Mouse (Mus musculus) liver, adult 2 months (tissue): ENCODE measurements around the gene Arhgap45. TPM values are rescaled to one million over a fixed set of nuclear protein-coding genes. Genes with fewer than 3 reads are reported as not detected.

Experiments
- DNase-seq: peaks from one replicate; pipeline ENCODE4 v3.0.0-alpha.2; 2011; ENCODE audit warnings: low read depth, low spot score; ENCODE audit errors: extremely low read depth
- H3K27ac ChIP-seq: fragments of 200-500 bp; replicated peaks from 2 replicates; pipeline ENCODE4 v1.5.1; 2012; ENCODE audit warnings: low read depth, mild to moderate bottlenecking, control low read depth, inconsistent platforms, low read length; ENCODE audit not compliant: insufficient read depth
- H3K27me3 ChIP-seq: fragments of 200-500 bp; 2 replicates; pipeline ENCODE4 v1.6.1; 2012; ENCODE audit warnings: mild to moderate bottlenecking, moderate library complexity, low read length, inconsistent platforms; ENCODE audit not compliant: control insufficient read depth, insufficient read depth
- H3K36me3 ChIP-seq: fragments of 200-500 bp; 2 replicates; pipeline ENCODE4 v1.6.1; 2012; ENCODE audit warnings: low read length, inconsistent platforms; ENCODE audit not compliant: control insufficient read depth, insufficient read depth
- H3K4me1 ChIP-seq: fragments of 200-500 bp; 2 replicates; pipeline ENCODE4 v1.6.1; 2011; ENCODE audit warnings: low read length; ENCODE audit not compliant: control insufficient read depth, insufficient read depth
- H3K4me3 ChIP-seq: fragments of 200-500 bp; 2 replicates; pipeline ENCODE4 v1.5.1; 2011; ENCODE audit warnings: low read depth, mild to moderate bottlenecking, control low read depth, low read length, moderate library complexity; ENCODE audit not compliant: insufficient read depth
- H3K79me2 ChIP-seq: fragments of 200-500 bp; 2 replicates; pipeline ENCODE4 v1.6.1; 2012; ENCODE audit warnings: inconsistent platforms, mild to moderate bottlenecking, low read length, moderate library complexity; ENCODE audit not compliant: control insufficient read depth, insufficient read depth
- H3K9ac ChIP-seq: fragments of 200-500 bp; 2 replicates; pipeline ENCODE4 v1.6.1; 2012; ENCODE audit warnings: low read depth, mild to moderate bottlenecking, control low read depth, inconsistent platforms, low read length
- CTCF ChIP-seq: fragments of 200-500 bp; IDR thresholded peaks from 2 replicates; pipeline ENCODE4 v1.5.1; 2011; ENCODE audit warnings: low read depth, low read length, control low read depth
- POLR2A ChIP-seq: fragments of 200-500 bp; IDR thresholded peaks from 2 replicates; pipeline ENCODE4 v1.6.1; 2011; ENCODE audit warnings: low read length, control low read depth; ENCODE audit not compliant: insufficient read depth; ENCODE audit errors: extremely low read depth
- WGBS: fragments of 180-500 bp; shearing (Covaris S2); methylation state at CpG from one replicate; pipeline ENCODE4 v1.1.7; 2018; 5-methylcytosine and 5-hydroxymethylcytosine counted together
- polyA plus RNA-seq: library from polyadenylated mRNA; depleted of rRNA; stranded (reverse); fragments of >200 nt; gene quantifications from 2 replicates; pipeline ENCODE4 v1.2.3, GENCODE M21; 2012
- total RNA-seq: library from RNA; depleted of rRNA; stranded (reverse); fragments of >200 nt; gene quantifications from 2 replicates; pipeline ENCODE4 v1.2.3, GENCODE M21; 2014

The Arhgap45 gene
- total and polyA plus RNA-seq, 2 experiments = 4.5 to 10.9 TPM

DNA sequence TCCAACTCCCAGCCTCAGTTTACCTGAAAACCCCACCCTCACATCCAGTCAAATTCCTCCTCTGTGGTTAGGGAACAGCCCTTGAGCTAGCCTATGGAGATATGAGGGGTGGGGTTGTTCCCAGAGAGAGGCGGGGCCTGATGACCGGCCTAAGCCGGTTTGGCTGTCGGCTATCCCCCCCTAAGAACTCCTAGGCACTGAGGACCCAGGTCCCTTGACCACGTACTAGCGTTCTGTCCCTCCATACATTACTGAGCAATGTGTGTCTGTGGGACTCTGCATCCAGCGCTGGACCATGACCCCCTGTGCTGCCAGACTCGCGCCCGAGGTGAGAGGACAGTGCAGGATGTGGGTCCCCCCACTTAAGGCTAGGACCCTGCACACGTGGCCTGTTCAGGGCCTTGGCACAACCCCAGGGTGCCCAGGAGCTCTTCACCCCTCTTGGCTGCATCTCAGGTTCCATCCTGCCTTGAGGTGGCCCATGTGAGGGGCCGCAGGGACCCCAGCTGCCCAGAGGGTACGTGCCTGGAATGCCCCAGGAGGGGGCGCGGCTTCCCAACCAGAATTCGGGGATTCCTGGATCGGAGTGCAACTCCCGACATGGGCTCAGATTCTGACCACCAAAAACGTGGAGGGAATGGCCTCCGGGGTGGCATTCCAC, 3.1 kb downstream of the Arhgap45 start:
- H3K4me3 ChIP-seq = peak overlapping the region; percentile 14; the same call in 1 of the 2 replicates
- DNase-seq = no peak

DNA sequence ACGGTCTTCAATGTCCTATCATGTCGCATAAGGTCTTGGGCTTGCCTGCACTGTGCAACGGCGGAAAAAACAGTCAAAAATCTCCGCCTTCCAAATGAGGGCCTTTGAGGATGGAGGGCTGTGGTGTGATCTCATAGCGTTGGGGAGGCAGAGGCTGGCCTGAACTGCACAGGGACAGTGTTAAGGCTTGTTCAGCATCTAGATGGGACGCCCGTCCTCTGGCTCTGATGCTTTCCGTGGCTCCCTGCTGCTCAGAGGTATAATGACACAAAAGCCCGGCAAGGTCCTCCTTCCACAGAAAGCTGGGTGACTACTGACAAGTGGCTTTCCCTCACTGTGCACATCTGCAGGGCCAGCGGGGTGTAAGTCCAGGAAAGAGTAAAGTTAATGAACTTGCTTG, 3.7 kb downstream of the Arhgap45 start:
- Histone ChIP-seq H3K4me3 (no peak overlapping the region), H3K79me2 (no peaks in the 10 kb centered on the region), H3K27ac (no peak overlapping the region), H3K4me1 (no peaks in the 10 kb centered on the region), H3K9ac (no peak overlapping the region), H3K36me3 (no peaks in the 10 kb centered on the region), H3K27me3 (no peaks in the 10 kb centered on the region)
- no peak for DNase-seq
- TF ChIP-seq POLR2A (no peak), CTCF (no peak)
- 61% methylated on average over 11 of the region's 11 CpGs for WGBS

More for the DNA sequence above, 3.1 kb downstream of the Arhgap45 start:
- Histone ChIP-seq H3K36me3 (no peaks in the 10 kb centered on the region), H3K27me3 (no peaks in the 10 kb centered on the region), H3K9ac (0 out of 2 replicates have a peak overlapping the region, but pooled peaks have one; percentile 26), H3K27ac (peak overlapping the region; percentile 39), H3K79me2 (no peaks in the 10 kb centered on the region), H3K4me1 (no peaks in the 10 kb centered on the region)
- TF ChIP-seq CTCF = no peak
- no peak for TF ChIP-seq POLR2A
- 26% methylated on average over 20 of the region's 20 CpGs for WGBS

DNA sequence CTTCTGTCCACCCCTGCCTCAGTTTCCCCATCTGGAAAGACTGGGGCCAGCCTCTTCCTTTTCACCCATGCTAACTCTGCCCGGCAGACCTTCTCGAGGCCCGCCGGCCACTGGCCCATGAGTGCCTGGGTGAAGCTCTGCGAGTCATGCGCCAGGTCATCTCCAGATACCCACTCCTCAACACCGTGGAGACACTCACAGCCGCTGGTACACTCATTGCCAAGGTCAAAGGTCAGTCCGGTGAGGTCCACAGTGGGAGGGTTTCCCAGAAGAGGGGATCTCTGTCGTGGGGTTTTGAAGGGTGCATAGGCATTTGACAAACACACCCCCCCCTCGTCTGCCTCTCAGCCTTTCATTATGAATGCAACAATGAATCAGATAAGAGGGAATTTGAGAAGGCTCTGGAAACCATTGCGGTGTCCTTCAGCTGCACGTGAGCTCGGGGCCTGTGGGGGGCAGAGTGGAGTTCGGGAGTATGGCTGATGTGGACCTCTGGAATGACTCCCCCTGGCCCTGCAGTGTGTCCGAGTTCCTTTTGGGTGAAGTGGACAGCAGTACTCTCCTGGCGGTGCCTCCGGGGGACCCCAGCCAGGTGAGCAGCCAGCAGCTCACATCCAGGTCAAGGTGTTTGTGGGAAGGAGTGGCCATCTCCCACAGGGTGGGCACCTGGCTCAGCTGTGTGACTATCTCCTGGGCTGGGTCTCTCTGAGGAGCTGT, 4.3 kb downstream of the Arhgap45 start:
- H3K36me3 ChIP-seq = no peaks in the 10 kb centered on the region
- 77% methylated on average over 18 of the region's 18 CpGs for WGBS
- H3K79me2 ChIP-seq = no peaks in the 10 kb centered on the region
- no peak overlapping the region for H3K9ac ChIP-seq
- no peak for DNase-seq
- no peak overlapping the region for H3K4me3 ChIP-seq
- TF ChIP-seq CTCF (0 out of 2 replicates have a peak, but pooled peaks have one; percentile 12), POLR2A (no peak)
- no peak overlapping the region for H3K27ac ChIP-seq
- no peaks in the 10 kb centered on the region for H3K27me3 ChIP-seq
- H3K4me1 ChIP-seq = no peaks in the 10 kb centered on the region

GRCm38 (mm10) chr10:80021320-80021641, 4.8 kb downstream of the Arhgap45 start:
- H3K36me3 ChIP-seq = no peaks in the 10 kb centered on the region
- H3K4me3 ChIP-seq = no peak overlapping the region
- no peaks in the 10 kb centered on the region for H3K4me1 ChIP-seq
- no peaks in the 10 kb centered on the region for H3K79me2 ChIP-seq
- H3K9ac ChIP-seq = no peak overlapping the region
- TF ChIP-seq CTCF (no peak), POLR2A (no peak)
- WGBS = 88% methylated on average over 13 of the region's 13 CpGs
- DNase-seq = no peak
- no peaks in the 10 kb centered on the region for H3K27me3 ChIP-seq
- no peak overlapping the region for H3K27ac ChIP-seq

GRCm38 (mm10) chr10:80022164-80022563, 5.7 kb downstream of the Arhgap45 start:
- H3K27me3 ChIP-seq = no peaks in the 10 kb centered on the region
- no peak for TF ChIP-seq CTCF
- no peak for TF ChIP-seq POLR2A
- 91% methylated on average over 12 of the region's 12 CpGs for WGBS
- H3K36me3 ChIP-seq = no peaks in the 10 kb centered on the region
- no peaks in the 10 kb centered on the region for H3K79me2 ChIP-seq
- no peak overlapping the region for H3K9ac ChIP-seq
- no peak overlapping the region for H3K27ac ChIP-seq
- H3K4me3 ChIP-seq = no peak overlapping the region
- no peaks in the 10 kb centered on the region for H3K4me1 ChIP-seq
- DNase-seq = no peak

- H3K27me3 ChIP-seq = no peaks in the 10 kb centered on the region
- WGBS = 95% methylated on average over 8 of the region's 8 CpGs
- no peak overlapping the region for H3K4me3 ChIP-seq
- no peak overlapping the region for H3K27ac ChIP-seq
- TF ChIP-seq CTCF (no peak), POLR2A (no peak)
- no peak for DNase-seq
- no peak overlapping the region for H3K9ac ChIP-seq
- no peaks in the 10 kb centered on the region for H3K36me3 ChIP-seq
- H3K79me2 ChIP-seq = no peaks in the 10 kb centered on the region
- no peaks in the 10 kb centered on the region for H3K4me1 ChIP-seq
Observed at GRCm38 (mm10) chr10:80022806-80023205, 6.4 kb downstream of the Arhgap45 start.
